Mouse (Mus musculus) left cerebral cortex, postnatal 25 days (tissue): ENCODE measurements around the gene Scamp4. TPM values are rescaled to one million over a fixed set of nuclear protein-coding genes. Genes with fewer than 3 reads are reported as not detected.
A peak's percentile ranks its signal among the peaks of the same experiment; 100 is the strongest.

ENCODE experiments used
- DNase-seq, 2 experiments: peaks; one replicate each; pipeline ENCODE4 v3.0.0; 2022; ENCODE audit warnings: low spot score in 2 of 2, mixed read lengths in 1 of 2
- intact Hi-C: fragments of 180-260 bp; cut with DNase I; formaldehyde crosslinking; loops from one replicate; pipeline ENCODE4 v1.15.1; 2025
- total RNA-seq, 2 experiments: library from RNA; stranded (reverse); gene quantifications; 2 replicates each; pipeline ENCODE4 v1.2.3; 2021

The Scamp4 gene
- total RNA-seq: 10 to 100 TPM; 40.8 to 42.2 TPM

- peak; percentile 98 for DNase-seq
- intact Hi-C loops: no loop called here
Measured at GRCm38 (mm10) chr10:80602698-80603325, at the start of gene Scamp4, which contains the start of gene Adat3. TSS of gene Scamp4 (plus strand) at chr10:80602872. TSS of gene Adat3 (plus strand) at chr10:80602880.

GRCm38 (mm10) chr10:80553575-80553974 is 49.1 kb upstream of the Scamp4 start:
- intact Hi-C loops: no loop called here

GRCm38 (mm10) chr10:80553997-80554396 is 48.7 kb upstream of the Scamp4 start:
- intact Hi-C loops: no loop called here
- DNase-seq: no peak

More at GRCm38 (mm10) chr10:80553575-80553974, 49.1 kb upstream of the Scamp4 start:
- no peak for DNase-seq

GRCm38 (mm10) chr10:80557346-80557965 is 45.2 kb upstream of the Scamp4 start:
- intact Hi-C loops: loop anchor here (1.0 kb wide), 1 partner anchor 111 kb away; no protein-coding TSS in a partner anchor
- peak; percentile 66 to 73 for DNase-seq

- intact Hi-C loops: no loop called here
- no peak for DNase-seq
Measured at GRCm38 (mm10) chr10:80559431-80559830, 43.2 kb upstream of the Scamp4 start.

- intact Hi-C loops: no loop called here
- DNase-seq: no peak
Measured at GRCm38 (mm10) chr10:80560621-80561020, 42.1 kb upstream of the Scamp4 start.

- intact Hi-C loops: no loop called here
Measured at GRCm38 (mm10) chr10:80561116-80561944, 41.3 kb upstream of the Scamp4 start, which contains the start of gene Rexo1. TSS of gene Rexo1 (minus strand) at chr10:80561560.

GRCm38 (mm10) chr10:80566375-80567092 is 36.1 kb upstream of the Scamp4 start:
- peak; percentile 89 to 90 for DNase-seq
- intact Hi-C loops: loop anchor here (2.0 kb wide), 1 partner anchor 56 kb away; the partner anchor contains the start of gene Csnk1g2

More at GRCm38 (mm10) chr10:80561116-80561944, 41.3 kb upstream of the Scamp4 start, which contains the start of gene Rexo1:
- peak; percentile 96 to 97 for DNase-seq

GRCm38 (mm10) chr10:80568876-80569275 is 33.8 kb upstream of the Scamp4 start:
- DNase-seq: no peak
- intact Hi-C loops: no loop called here

- no peak for DNase-seq
- intact Hi-C loops: no loop called here
Measured at GRCm38 (mm10) chr10:80569664-80570066, 33.0 kb upstream of the Scamp4 start.

GRCm38 (mm10) chr10:80570419-80570818 is 32.3 kb upstream of the Scamp4 start:
- no peak for DNase-seq
- intact Hi-C loops: no loop called here

- DNase-seq: no peak
Measured at GRCm38 (mm10) chr10:80570871-80571836, 31.5 kb upstream of the Scamp4 start.

GRCm38 (mm10) chr10:80572477-80572876 is 30.2 kb upstream of the Scamp4 start:
- DNase-seq: no peak
- intact Hi-C loops: no loop called here

More at GRCm38 (mm10) chr10:80570871-80571836, 31.5 kb upstream of the Scamp4 start:
- intact Hi-C loops: no loop called here

- DNase-seq: peak in 1 of 2 experiments; percentile 83
- intact Hi-C loops: no loop called here
Measured at GRCm38 (mm10) chr10:80573944-80574343, 28.7 kb upstream of the Scamp4 start.

GRCm38 (mm10) chr10:80574896-80575295 is 27.8 kb upstream of the Scamp4 start:
- intact Hi-C loops: loop anchor here (5.0 kb wide), 1 partner anchor 82 kb away; the partner anchor contains the start of gene Btbd2
- peak in 1 of 2 experiments; percentile 43 for DNase-seq

- intact Hi-C loops: loop anchor here (2.0 to 5.0 kb wide), 2 partner anchors 47 to 81 kb away; partner anchors contain the start of genes Btbd2 and Csnk1g2
- no peak for DNase-seq
Measured at GRCm38 (mm10) chr10:80575925-80576324, 26.7 kb upstream of the Scamp4 start.

- DNase-seq: peak in 1 of 2 experiments; percentile 31
- intact Hi-C loops: loop anchor here (2.0 to 5.0 kb wide), 2 partner anchors 46 to 81 kb away; partner anchors contain the start of genes Btbd2 and Csnk1g2
Measured at GRCm38 (mm10) chr10:80576351-80577194, 26.1 kb upstream of the Scamp4 start.
